Mouse (Mus musculus) regulatory T cell (primary cell): ENCODE measurements at regions not wholly inside any gene's neighbourhood (a gene's known extent, or its start where the extent isn't known, plus 50 kb on each side); places are given as distances from the start of the nearest gene placed in this dataset.

Experiments
- in situ Hi-C: fragments of 300-600 bp; cut with MboI, MseI; formaldehyde crosslinking; loops from one replicate; pipeline ENCODE4 v1.15.1; 2025; ENCODE audit warnings: high pct_unique_total_duplicates

GRCm38 (mm10) chr9:26549551-26549950 lies 184.0 kb upstream of the B3gat1 start:
- in situ Hi-C loops, result no loop called here

- in situ Hi-C loops, result no loop called here
These were observed 157.5 kb upstream of the B3gat1 start for GRCm38 (mm10) chr9:26575990-26576389.

GRCm38 (mm10) chr9:26601979-26602378 lies 131.5 kb upstream of the B3gat1 start:
- in situ Hi-C loops, result no loop called here

- in situ Hi-C loops, result no loop called here
These were observed 129.0 kb upstream of the B3gat1 start for GRCm38 (mm10) chr9:26604552-26604951.

GRCm38 (mm10) chr9:26611711-26612437 lies 121.7 kb upstream of the B3gat1 start:
- in situ Hi-C loops, result no loop called here

GRCm38 (mm10) chr9:26622840-26623448 lies 110.6 kb upstream of the B3gat1 start:
- in situ Hi-C loops, result no loop called here

- in situ Hi-C loops, result no loop called here
These were observed 108.2 kb upstream of the B3gat1 start for GRCm38 (mm10) chr9:26625171-26625937.

- in situ Hi-C loops, result no loop called here
These were observed 100.5 kb upstream of the B3gat1 start for GRCm38 (mm10) chr9:26632891-26633650.

- in situ Hi-C loops, result no loop called here
These were observed 98.3 kb upstream of the B3gat1 start for GRCm38 (mm10) chr9:26635211-26635610.

GRCm38 (mm10) chr9:26638586-26638985 lies 94.9 kb upstream of the B3gat1 start:
- in situ Hi-C loops, result no loop called here

GRCm38 (mm10) chr9:26642302-26642701 lies 91.2 kb upstream of the B3gat1 start:
- in situ Hi-C loops, result no loop called here

GRCm38 (mm10) chr9:26642831-26643230 lies 90.7 kb upstream of the B3gat1 start:
- in situ Hi-C loops, result no loop called here

- in situ Hi-C loops, result no loop called here
These were observed 84.0 kb upstream of the B3gat1 start for GRCm38 (mm10) chr9:26649506-26649905.

- in situ Hi-C loops, result no loop called here
These were observed 80.6 kb upstream of the B3gat1 start for GRCm38 (mm10) chr9:26652920-26653319.

GRCm38 (mm10) chr9:26659366-26659765 lies 74.2 kb upstream of the B3gat1 start:
- in situ Hi-C loops, result no loop called here

GRCm38 (mm10) chr9:26663544-26663943 lies 70.0 kb upstream of the B3gat1 start:
- in situ Hi-C loops, result no loop called here

GRCm38 (mm10) chr9:26667835-26668234 lies 65.7 kb upstream of the B3gat1 start:
- in situ Hi-C loops, result no loop called here

- in situ Hi-C loops, result no loop called here
These were observed 59.3 kb upstream of the B3gat1 start for GRCm38 (mm10) chr9:26674059-26674757.

- in situ Hi-C loops, result no loop called here
These were observed 55.2 kb upstream of the B3gat1 start for GRCm38 (mm10) chr9:26678288-26678687.

- in situ Hi-C loops, result no loop called here
These were observed 52.0 kb upstream of the B3gat1 start for GRCm38 (mm10) chr9:26681516-26681915.
